Mouse (Mus musculus): ENCODE data around the gene Rnaseh2b. TPM values are rescaled to one million over a fixed set of nuclear protein-coding genes. Genes with fewer than 3 reads are reported as not detected.

Rnaseh2b gene
- polyA plus RNA-seq, 1 experiment from 2014 or later, result 64.2 TPM

DNA sequence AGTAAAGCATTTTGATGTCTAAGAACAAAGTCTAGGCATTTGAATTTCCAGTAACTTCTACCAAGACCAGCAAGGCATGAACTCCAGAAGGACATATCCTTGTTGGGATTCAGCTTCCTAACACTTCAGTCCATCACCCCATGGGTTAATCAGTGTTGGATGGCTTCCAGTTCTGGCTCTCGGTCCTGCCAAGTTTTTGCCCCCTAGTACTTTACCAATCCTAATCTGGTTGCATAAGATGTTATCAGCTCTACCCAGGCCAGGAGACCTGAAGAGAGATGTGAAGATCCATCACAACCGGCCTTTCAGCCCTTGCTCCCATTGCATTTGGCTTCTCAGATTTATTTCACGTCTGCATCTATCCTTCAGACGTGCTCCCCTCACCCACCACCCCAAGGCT, 129.9 kb downstream of the Rnaseh2b start:
- Histone ChIP-seq H3K9ac (ENCODE audit: low read depth, low read length) (no peak overlapping the region), H3K9me3 (replicated peaks; ENCODE audit: control insufficient read depth, low read length) (no peaks in the 10 kb centered on the region), H3K36me3 (ENCODE audit: control insufficient read depth, insufficient read depth, low read length) (no peaks in the 10 kb centered on the region), H3K4me3 (ENCODE audit: low read depth, low read length) (no peak overlapping the region), H3K4me2 (no peak overlapping the region), H3K27ac (ENCODE audit: low read depth, low read length) (no peak overlapping the region), H3K4me1 (ENCODE audit: control insufficient read depth, insufficient read depth, low read length) (no peaks in the 10 kb centered on the region), H3K27me3 (ENCODE audit: control insufficient read depth, insufficient read depth, low read length) (no peaks in the 10 kb centered on the region)
- 60% methylated on average over 4 of the region's 4 CpGs for WGBS (ENCODE audit: insufficient replicate concordance)
- no peak for ATAC-seq (replicated peaks; ENCODE audit: insufficient number of reproducible peaks, low FRiP score, low TSS enrichment)

Other genes starting within 250 kb of the Rnaseh2b start
- 0.82 and 1.2 TPM in 2 replicates for gene Dleu7, start 458 bp downstream of the Rnaseh2b start, polyA plus RNA-seq (2014; fragmentation: Nextera tagmentation; extraction: Ambion mirVana)
- gene Gucy1b2, start 163.7 kb downstream of the Rnaseh2b start, polyA plus RNA-seq (2014; fragmentation: Nextera tagmentation; extraction: Ambion mirVana), result not detected in 2 replicates

All from heart, embryonic 11.5 days (tissue).